Mouse (Mus musculus) gastrocnemius, postnatal 36 days (tissue): ENCODE data around the gene Adh6a. TPM values are rescaled to one million over a fixed set of nuclear protein-coding genes. Genes with fewer than 3 reads are reported as not detected.
"Not testable (repeated sequence)": the region's sequence is repeated elsewhere in the genome, so short reads cannot be mapped to it uniquely, and the experiment has no call there.

Source experiments
- DNase-seq, 2 experiments: peaks; one replicate each; pipeline ENCODE4 v3.0.0; 2022
- intact Hi-C: fragments of 180-260 bp; cut with DNase I; formaldehyde crosslinking; loops from one replicate; pipeline ENCODE4 v1.15.1; 2025
- total RNA-seq, 2 experiments: library from RNA; stranded (reverse); gene quantifications; 2 replicates each; pipeline ENCODE4 v1.2.3; 2021

Adh6a gene
- total RNA-seq, 2 experiments from 2014 or later = not detected

GRCm38 (mm10) chr3:138316908-138317472 lies 3.9 kb downstream of the Adh6a start:
- intact Hi-C loops = no loop called here
- DNase-seq = no peak

GRCm38 (mm10) chr3:138325001-138325400 lies 11.9 kb downstream of the Adh6a start:
- intact Hi-C loops = no loop called here

DNA sequence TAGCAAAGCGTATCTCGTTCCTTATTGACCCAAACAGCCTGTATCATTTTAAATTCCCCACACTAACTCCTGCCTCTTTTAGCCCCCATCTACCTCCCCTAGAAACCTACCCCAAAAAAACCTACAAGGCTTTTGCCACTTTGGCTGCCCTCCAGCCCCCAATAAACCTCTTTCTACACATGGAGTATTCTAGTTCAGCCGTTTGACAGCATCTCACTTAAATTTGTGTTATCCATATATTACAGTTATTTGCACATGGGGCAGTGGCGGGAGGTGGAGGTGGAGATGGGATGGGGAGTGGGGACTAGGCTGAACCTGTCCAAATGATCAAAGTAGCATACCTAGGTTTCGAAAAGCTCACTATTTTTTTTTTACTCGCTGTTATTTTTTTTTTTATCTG lies 12.4 kb downstream of the Adh6a start:
- intact Hi-C loops = no loop called here
- no peak for DNase-seq

More at GRCm38 (mm10) chr3:138325001-138325400, 11.9 kb downstream of the Adh6a start:
- DNase-seq = no peak

- no peak for DNase-seq
- intact Hi-C loops = no loop called here
These were observed 20.8 kb downstream of the Adh6a start for GRCm38 (mm10) chr3:138333910-138334309.

GRCm38 (mm10) chr3:138334320-138334719 lies 21.2 kb downstream of the Adh6a start:
- DNase-seq = no peak
- intact Hi-C loops = no loop called here

DNA sequence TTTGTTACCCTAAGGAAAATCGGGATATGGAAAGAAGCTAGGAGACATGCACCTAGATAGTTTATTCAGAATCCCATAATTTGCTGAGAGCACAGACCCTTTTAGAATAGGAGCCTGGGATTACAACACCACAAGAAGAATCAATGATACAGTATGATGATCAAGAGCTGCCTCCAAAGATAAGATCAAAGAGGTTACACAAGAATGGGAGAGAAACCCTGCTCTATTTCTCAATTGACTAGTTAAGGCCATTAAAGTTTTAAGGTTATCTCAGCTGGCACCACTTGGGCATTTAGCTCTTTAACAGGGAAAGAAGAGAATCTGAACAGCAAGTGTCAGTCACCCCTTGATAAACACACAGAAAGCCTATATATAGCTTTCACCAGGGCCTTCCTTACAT lies 22.5 kb downstream of the Adh6a start:
- intact Hi-C loops = no loop called here

DNA sequence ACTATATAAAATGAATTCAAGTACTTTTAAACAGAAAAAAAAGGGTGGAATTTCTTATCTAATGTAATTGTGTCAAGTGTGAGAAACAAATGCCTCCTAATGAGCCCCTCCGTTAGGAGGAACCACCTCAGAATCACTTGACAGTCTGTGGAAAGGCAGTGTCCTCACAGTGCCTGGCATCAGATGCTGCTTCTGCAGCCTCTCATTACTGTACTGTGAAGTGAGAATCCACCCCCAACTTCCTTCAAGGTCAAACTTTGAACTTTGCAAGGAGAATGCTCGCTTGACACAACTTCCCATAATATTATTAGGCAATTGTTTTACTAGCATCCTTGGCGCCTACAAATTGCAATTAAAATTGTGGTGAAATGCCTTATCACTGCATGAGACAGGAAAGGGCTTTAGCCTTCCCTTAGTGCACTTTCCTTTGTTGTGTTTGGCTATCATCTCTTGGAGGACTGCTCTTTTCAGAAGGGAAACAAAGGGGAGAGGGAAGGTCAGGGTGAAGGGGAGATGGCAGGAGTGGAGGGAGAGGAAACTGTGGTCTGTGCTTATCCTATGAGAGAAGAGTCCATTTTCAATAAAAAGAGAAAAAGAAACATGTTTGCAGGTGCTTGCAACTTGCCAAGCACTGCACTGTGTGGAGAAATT lies 23.1 kb downstream of the Adh6a start:
- DNase-seq = no peak
- intact Hi-C loops = no loop called here

More for the DNA sequence above, 22.5 kb downstream of the Adh6a start:
- no peak for DNase-seq

DNA sequence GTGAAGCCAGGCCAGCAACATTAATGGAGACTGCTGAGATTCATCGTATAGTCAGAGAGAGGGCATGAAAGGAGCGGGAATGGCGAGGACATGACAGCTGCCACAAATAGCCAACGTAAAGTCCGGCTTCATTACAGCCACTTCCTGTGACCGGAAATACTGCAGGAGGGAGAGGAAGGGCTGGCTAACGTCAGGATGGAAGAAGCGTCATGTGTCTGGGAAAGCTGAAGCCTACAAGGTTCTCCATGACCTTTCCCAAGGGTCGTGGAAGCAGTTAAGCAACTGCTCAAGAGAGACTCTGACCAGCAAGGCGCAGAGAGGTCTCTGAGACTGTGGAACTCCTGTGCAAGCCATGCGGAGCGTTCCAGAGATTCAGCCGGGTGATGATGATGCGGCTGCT lies 28.4 kb downstream of the Adh6a start, which contains the start of gene Adh6b:
Adh6b (plus strand) TSS at position 305 of the 400 bp plus-strand sequence.
- intact Hi-C loops = no loop called here
- DNase-seq = no peak

DNA sequence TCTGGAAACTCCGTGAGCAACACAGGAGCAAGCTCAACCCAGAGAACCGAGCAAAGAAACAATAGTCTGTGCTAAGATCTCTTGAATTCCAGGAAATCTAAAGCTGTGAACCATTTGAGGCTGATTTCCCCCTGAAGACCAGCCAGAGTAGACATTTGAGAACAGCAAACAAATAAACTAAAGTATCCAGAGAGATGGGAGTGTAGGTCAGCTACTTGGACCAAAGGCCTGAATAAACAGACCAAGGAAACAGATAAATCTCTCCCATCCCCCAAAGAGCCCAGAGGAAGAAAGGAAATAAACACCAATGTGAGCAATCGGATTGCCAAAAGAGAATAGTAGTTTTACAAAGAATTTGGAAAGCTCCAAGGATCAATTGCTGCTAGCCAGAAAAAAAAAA lies 34.0 kb downstream of the Adh6a start:
- intact Hi-C loops = no loop called here
- DNase-seq = no peak

DNA sequence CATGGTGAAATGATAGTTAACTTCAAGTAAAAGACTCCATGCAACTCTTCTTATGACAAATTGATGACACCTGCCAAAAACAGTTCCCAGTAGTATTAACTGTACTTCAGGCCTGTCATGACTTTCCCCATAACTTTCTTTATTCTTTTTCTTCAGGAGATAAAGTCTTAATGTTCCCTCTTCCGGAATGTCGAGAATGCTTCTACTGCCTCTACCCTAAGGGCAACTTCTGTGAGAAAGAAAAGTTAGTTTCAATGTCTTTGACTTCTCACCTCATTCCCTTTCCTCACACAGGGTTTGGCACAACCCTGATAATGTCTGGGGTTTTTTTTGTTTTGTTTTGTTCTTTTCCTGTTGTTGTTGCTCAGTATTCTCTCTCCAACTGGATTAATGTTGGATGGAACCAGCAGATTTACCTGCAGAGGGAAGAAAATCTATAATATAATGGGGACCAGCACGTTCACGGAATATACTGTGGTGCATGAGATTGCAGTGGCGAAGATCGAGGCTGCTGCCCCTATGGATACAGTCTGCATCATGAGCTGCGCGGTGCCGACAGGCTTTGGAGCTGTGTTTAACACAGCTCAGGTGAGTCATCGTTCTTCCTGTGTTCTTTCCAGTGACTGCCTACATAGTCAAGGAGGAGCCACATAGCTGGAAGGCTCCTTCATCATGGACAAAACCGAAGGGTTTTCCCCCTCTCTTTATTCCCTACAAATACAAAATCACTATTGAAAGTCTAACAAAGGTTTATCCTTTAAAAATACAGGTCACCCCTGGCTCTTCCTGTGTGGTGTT lies 39.1 kb downstream of the Adh6a start:
- DNase-seq = no peak
- intact Hi-C loops = no loop called here

DNA sequence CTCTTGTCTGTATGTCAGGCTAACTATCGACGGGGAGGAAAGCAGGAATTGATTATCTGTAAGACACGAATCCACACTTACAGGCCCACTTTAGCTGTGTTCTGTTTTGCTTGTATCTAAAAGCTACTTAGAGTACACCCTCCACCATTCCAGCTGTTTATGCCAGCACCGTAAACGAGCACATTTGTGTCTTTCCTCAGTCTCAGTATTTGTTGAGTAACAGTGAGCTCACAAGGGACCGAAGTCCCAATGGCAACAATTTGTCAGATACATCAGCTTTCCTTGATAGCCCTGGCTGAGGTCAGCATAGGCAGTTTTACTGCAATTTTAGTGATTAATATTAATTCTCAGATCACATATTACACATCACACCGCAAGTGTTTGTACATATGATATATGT lies 45.8 kb downstream of the Adh6a start:
- intact Hi-C loops = no loop called here
- no peak for DNase-seq

DNA sequence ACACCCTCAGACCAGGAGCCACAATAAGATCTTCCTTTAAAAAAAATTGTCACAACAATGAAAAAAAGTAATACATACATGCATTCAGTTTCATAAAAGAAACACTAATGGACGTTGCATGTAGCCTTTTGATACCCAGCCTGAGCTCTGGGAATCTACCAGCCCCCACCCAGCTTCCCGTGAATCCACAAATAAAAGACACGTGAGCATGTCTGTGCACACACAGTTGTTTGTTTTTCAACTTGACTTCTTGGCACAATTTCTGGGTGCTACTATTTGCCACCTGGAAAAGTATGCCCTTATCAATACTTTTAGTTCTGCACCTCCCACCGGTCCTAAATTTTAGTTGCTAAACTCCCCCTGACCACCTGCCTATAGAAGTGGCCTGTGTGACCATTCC lies 47.6 kb downstream of the Adh6a start:
- no peak for DNase-seq
- intact Hi-C loops = no loop called here

GRCm38 (mm10) chr3:138362920-138363319 lies 49.8 kb downstream of the Adh6a start:
- intact Hi-C loops = no loop called here
- DNase-seq = no peak

GRCm38 (mm10) chr3:138366181-138366580 lies 53.1 kb downstream of the Adh6a start:
- intact Hi-C loops = no loop called here
- DNase-seq = no peak

GRCm38 (mm10) chr3:138369546-138369945 lies 56.5 kb downstream of the Adh6a start:
- intact Hi-C loops = no loop called here
- no peak for DNase-seq

- intact Hi-C loops, DNase-seq: not testable (repeated sequence)
These were observed 57.2 kb downstream of the Adh6a start for GRCm38 (mm10) chr3:138370289-138370688.

DNA sequence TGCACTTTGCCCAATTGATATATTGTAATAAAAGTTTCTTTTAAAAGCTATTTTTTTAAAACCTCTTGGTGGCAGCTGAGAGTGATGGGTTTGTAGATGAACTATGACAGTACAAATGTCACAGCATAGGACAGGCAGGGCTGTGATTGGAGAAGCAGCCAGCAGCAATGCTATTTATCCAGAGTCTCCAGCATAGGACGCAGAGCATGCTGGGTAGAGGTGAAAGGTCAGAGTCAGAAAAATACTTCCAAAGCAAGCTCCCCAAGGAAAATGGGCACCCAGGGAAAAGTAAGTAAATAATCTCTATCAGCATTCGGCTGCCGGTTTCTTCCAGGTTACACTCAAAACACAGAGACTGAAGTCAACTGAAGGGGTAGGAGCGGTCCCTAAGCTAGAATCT lies 60.8 kb downstream of the Adh6a start:
- intact Hi-C loops = no loop called here
- no peak for DNase-seq

GRCm38 (mm10) chr3:138375148-138375547 lies 62.1 kb downstream of the Adh6a start:
- DNase-seq = no peak
- intact Hi-C loops = no loop called here
